Mouse (Mus musculus): ENCODE data around the gene Rbbp7.

DNA sequence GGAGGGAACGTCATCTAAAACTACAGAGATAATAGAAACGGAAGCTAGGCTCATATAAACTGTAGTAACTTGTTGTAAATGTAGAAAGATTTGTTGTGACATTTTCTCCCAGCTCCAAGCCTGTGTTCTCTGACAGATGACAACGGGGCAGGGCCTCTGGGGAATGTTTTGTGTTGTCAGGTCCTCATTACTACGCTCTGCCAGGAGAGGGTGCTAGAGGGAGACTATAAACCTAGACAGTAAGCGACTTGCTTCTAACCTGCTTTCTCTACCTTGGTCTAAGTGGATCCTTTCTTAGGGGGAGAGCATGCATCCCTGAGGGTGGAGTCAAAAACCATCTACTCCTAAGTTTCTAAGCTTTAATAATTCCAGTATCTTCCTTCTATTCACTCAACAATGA lies 42.4 kb upstream of the Rbbp7 start:
- TF ChIP-seq CTCF (IDR thresholded peaks at IDR 0.05; ENCODE audit: insufficient read depth, low read depth, low read length) (no peak), POLR2A (IDR thresholded peaks at IDR 0.05; ENCODE audit: insufficient read depth, low read depth, low read length) (no peak)

All from olfactory bulb, adult 2 months (tissue).